Mouse (Mus musculus) megakaryocyte, embryonic 14.5 days (primary cell): Measurements from ENCODE around the gene Adamtsl3. TPM values are rescaled to one million over a fixed set of nuclear protein-coding genes. Genes with fewer than 3 reads are reported as not detected.

Experiments used
- H3K27me3 ChIP-seq: replicated peaks from 2 replicates; pipeline ENCODE3; 2012; ENCODE audit warnings: inconsistent platforms
- H3K36me3 ChIP-seq: replicated peaks from 2 replicates; pipeline ENCODE3; 2012; ENCODE audit warnings: low read length, inconsistent platforms, mixed read lengths
- H3K4me1 ChIP-seq: 2 replicates; pipeline ENCODE4 v1.6.1; 2012; ENCODE audit warnings: inconsistent platforms
- H3K4me3 ChIP-seq: replicated peaks from 2 replicates; pipeline ENCODE3; 2012; ENCODE audit warnings: moderate library complexity, mild to moderate bottlenecking, inconsistent platforms
- H3K9me3 ChIP-seq: 2 replicates; pipeline ENCODE4 v1.6.1; 2012; ENCODE audit warnings: inconsistent platforms
- FLI1 ChIP-seq: IDR thresholded peaks from 2 replicates; pipeline ENCODE4 v1.6.1; 2012; ENCODE audit warnings: low read length, inconsistent platforms, mixed read lengths
- GATA1 ChIP-seq: IDR thresholded peaks from 3 replicates; pipeline ENCODE4 v1.6.1; 2012; ENCODE audit warnings: mixed read lengths, low read length, inconsistent platforms, borderline replicate concordance
- polyA plus RNA-seq: library from polyadenylated mRNA; stranded (reverse); fragments of >175 nt; gene quantifications from 2 replicates; pipeline ENCODE4 v1.2.3, GENCODE M21; 2012; ENCODE audit warnings: low replicate concordance; ENCODE audit not compliant: insufficient read depth

Adamtsl3 gene
- polyA plus RNA-seq, 1 experiment = 0.01 TPM

DNA sequence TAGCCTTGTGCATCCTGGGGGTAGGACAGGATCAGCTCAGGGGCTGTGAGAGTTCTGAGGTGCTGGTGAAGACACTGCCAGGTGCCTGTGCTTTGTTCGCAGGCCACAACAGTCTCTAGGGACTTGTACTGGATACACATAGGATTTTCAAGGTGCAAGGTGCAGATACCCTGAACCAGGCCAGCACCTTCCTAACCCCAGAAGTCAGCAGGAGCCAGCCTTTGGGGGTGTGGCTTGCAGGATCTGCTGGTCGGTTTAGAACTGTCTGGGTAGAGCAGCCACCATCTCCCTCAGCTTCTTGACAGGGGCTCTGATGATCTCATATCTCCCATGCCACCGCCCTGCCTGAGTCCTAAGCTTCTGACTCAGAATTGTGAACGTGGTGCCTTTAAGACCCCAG lies 5.7 kb upstream of the Adamtsl3 start:
- Histone ChIP-seq H3K9me3 (peaks cover 12% of the 10 kb centered on the region), H3K36me3 (no peaks in the 10 kb centered on the region), H3K27me3 (peaks cover 15% of the 10 kb centered on the region), H3K4me3 (no peak overlapping the region), H3K4me1 (no peaks in the 10 kb centered on the region)
- TF ChIP-seq FLI1 (no peak), GATA1 (no peak)

GRCm38 (mm10) chr7:82330860-82331259 lies 4.6 kb upstream of the Adamtsl3 start:
- H3K27me3 ChIP-seq = peaks cover 26% of the 10 kb centered on the region
- no peak for TF ChIP-seq FLI1
- no peak for TF ChIP-seq GATA1

GRCm38 (mm10) chr7:82334000-82334399 lies 1.5 kb upstream of the Adamtsl3 start:
- H3K9me3 ChIP-seq = peaks cover 21% of the 10 kb centered on the region
- H3K4me3 ChIP-seq = no peak overlapping the region
- TF ChIP-seq GATA1 (no peak), FLI1 (no peak)
- H3K27me3 ChIP-seq = peaks cover 46% of the 10 kb centered on the region
- no peaks in the 10 kb centered on the region for H3K4me1 ChIP-seq
- no peaks in the 10 kb centered on the region for H3K36me3 ChIP-seq

More at GRCm38 (mm10) chr7:82330860-82331259, 4.6 kb upstream of the Adamtsl3 start:
- H3K9me3 ChIP-seq = peaks cover 12% of the 10 kb centered on the region
- H3K4me3 ChIP-seq = no peak overlapping the region
- no peaks in the 10 kb centered on the region for H3K4me1 ChIP-seq
- H3K36me3 ChIP-seq = no peaks in the 10 kb centered on the region

- Histone ChIP-seq H3K4me3 (no peak overlapping the region), H3K4me1 (no peaks in the 10 kb centered on the region), H3K27me3 (peaks cover 46% of the 10 kb centered on the region), H3K9me3 (peaks cover 20% of the 10 kb centered on the region), H3K36me3 (no peaks in the 10 kb centered on the region)
- TF ChIP-seq GATA1 (no peak), FLI1 (no peak)
Observed at GRCm38 (mm10) chr7:82336132-82336531, 638 bp downstream of the Adamtsl3 start.

GRCm38 (mm10) chr7:82338121-82338520 lies 2.6 kb downstream of the Adamtsl3 start:
- Histone ChIP-seq H3K36me3 (no peaks in the 10 kb centered on the region), H3K4me3 (no peak overlapping the region), H3K27me3 (peaks cover 49% of the 10 kb centered on the region), H3K4me1 (no peaks in the 10 kb centered on the region), H3K9me3 (peaks cover 11% of the 10 kb centered on the region; the same call in 1 of the 2 replicates)
- TF ChIP-seq FLI1 (no peak), GATA1 (no peak)

DNA sequence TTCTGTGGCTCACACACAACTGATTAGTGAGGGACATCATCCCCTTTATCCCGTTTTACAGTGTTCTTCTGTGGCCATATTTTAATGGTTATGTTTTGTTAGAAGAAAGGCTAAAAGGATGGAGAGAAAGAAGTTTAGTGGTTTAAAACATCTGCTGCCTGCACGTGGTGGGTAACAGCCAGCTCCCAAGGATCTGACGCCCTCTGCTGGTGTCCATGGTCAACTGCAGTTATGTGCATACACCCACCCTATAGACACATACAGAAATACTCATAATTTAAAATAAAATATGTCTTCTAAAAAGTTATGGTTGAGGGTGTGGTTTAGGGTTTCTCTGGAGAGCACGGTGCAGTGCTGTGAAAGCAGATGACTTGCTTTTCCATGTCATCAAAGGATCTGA lies 3.0 kb downstream of the Adamtsl3 start:
- H3K27me3 ChIP-seq = peaks cover 47% of the 10 kb centered on the region
- H3K4me1 ChIP-seq = no peaks in the 10 kb centered on the region
- no peaks in the 10 kb centered on the region for H3K36me3 ChIP-seq
- H3K4me3 ChIP-seq = no peak overlapping the region
- H3K9me3 ChIP-seq = peaks cover 9% of the 10 kb centered on the region; the same call in 1 of the 2 replicates
- TF ChIP-seq FLI1 (no peak), GATA1 (no peak)

DNA sequence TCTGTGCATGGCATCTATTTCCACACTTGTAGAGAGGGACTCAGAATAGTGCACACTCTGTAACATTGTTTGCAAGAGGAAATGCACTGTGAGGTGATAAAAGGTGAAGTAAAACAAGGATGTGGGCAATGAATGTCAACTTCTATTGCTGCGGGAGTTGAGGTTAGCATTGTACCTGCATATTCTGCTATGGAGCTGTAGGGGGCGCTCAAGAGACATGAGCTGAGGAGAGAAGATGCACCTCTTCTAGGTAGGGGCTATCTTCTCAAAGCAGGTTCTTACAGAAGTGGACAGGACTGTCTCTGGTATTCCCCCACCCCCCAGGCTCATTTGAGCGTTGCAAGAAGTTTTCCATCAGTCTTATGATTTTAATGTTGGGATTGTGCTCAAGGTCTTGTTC lies 3.7 kb downstream of the Adamtsl3 start:
- no peaks in the 10 kb centered on the region for H3K36me3 ChIP-seq
- H3K27me3 ChIP-seq = peaks cover 40% of the 10 kb centered on the region
- no peak overlapping the region for H3K4me3 ChIP-seq
- TF ChIP-seq GATA1 = no peak
- TF ChIP-seq FLI1 = no peak
- H3K4me1 ChIP-seq = no peaks in the 10 kb centered on the region
- H3K9me3 ChIP-seq = peaks cover 9% of the 10 kb centered on the region; the same call in 1 of the 2 replicates

DNA sequence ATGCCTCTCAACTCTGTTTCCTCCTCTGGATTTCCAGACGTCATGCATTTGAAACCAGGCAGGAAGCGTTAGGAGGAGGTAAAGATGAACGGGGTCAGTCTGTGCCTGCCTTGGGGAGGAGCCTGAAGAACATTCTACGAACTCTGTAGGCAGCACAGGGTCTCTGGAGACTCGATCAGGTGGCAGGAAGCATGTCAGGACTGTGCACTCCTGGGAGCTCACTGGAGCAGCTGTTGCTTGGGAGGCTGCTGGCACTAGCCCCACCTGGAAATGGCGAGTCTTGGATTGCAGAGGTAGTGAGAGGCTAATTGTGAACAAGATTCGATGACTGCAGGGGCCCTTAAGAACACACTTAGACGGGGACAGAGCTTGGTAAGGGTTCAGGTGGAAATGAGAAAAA lies 6.0 kb downstream of the Adamtsl3 start:
- TF ChIP-seq FLI1 = no peak
- TF ChIP-seq GATA1 = no peak
- Histone ChIP-seq H3K36me3 (no peaks in the 10 kb centered on the region), H3K27me3 (peaks cover 18% of the 10 kb centered on the region), H3K9me3 (peaks cover 9% of the 10 kb centered on the region; the same call in 1 of the 2 replicates), H3K4me1 (no peaks in the 10 kb centered on the region), H3K4me3 (no peak overlapping the region)

DNA sequence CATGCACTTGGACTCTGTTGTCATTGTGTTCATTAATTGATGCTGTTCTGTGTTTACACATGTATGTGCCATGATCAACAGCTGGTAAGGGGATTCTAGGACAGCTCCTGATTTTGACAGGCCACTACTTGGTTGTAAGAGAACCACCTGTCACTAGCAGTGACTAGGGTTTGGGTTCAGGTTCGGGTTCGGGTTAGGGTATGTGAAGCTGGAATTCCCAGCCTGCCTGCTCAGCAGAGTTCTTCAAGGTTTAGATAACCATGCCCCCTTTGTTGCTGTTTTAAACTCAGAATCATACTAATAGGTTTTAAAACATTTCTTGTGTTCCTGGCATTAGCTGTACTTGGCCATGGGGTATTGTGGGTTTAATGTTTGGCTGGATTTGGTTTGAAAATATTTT lies 11.2 kb downstream of the Adamtsl3 start:
- Histone ChIP-seq H3K9me3 (no peaks in the 10 kb centered on the region), H3K4me1 (no peaks in the 10 kb centered on the region), H3K27me3 (no peaks in the 10 kb centered on the region), H3K36me3 (no peaks in the 10 kb centered on the region), H3K4me3 (no peak overlapping the region)
- TF ChIP-seq FLI1 (no peak), GATA1 (no peak)

DNA sequence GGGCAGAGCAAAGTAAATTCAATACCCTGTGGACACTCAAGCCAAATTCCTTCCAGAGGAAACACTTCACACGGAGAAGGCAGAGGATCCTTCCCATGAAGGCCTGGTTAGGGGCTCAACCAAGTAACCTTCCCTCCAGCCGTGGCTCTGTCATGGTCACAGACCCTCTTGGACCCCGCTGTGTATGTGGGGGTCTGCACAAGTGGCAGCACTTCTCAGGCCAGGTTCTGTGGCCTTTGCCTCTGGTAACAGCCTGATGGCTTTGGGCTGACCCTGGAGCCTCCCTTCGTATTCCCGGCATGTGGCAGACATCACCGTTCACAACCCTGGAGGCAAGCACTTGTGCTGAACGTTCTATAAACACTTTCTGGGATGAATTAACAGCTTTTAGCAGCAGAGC lies 14.3 kb downstream of the Adamtsl3 start:
- Histone ChIP-seq H3K4me1 (no peaks in the 10 kb centered on the region), H3K9me3 (no peaks in the 10 kb centered on the region), H3K36me3 (no peaks in the 10 kb centered on the region), H3K27me3 (no peaks in the 10 kb centered on the region), H3K4me3 (no peak overlapping the region)
- TF ChIP-seq FLI1 (no peak), GATA1 (no peak)

- H3K4me1 ChIP-seq = no peaks in the 10 kb centered on the region
- H3K9me3 ChIP-seq = no peaks in the 10 kb centered on the region
- no peak for TF ChIP-seq GATA1
- no peaks in the 10 kb centered on the region for H3K27me3 ChIP-seq
- no peak overlapping the region for H3K4me3 ChIP-seq
- no peaks in the 10 kb centered on the region for H3K36me3 ChIP-seq
Observed at GRCm38 (mm10) chr7:82350421-82350820, 14.9 kb downstream of the Adamtsl3 start.
